Mouse (Mus musculus) bone marrow macrophage, adult 2 months (primary cell): Measurements from ENCODE around the gene Guf1. TPM values are rescaled to one million over a fixed set of nuclear protein-coding genes. Genes with fewer than 3 reads are reported as not detected.

ENCODE experiments used
- H3K27ac ChIP-seq: 2 replicates; pipeline ENCODE4 v1.5.1; 2012; ENCODE audit warnings: low read depth, low read length; ENCODE audit not compliant: insufficient read depth
- H3K4me1 ChIP-seq: 2 replicates; pipeline ENCODE4 v1.6.1; 2012; ENCODE audit warnings: low read length; ENCODE audit not compliant: control insufficient read depth, insufficient read depth
- H3K4me3 ChIP-seq: 2 replicates; pipeline ENCODE4 v1.5.1; 2012; ENCODE audit warnings: mild to moderate bottlenecking, low read length, moderate library complexity; ENCODE audit not compliant: insufficient read depth
- CTCF ChIP-seq: IDR thresholded peaks from 2 replicates; pipeline ENCODE4 v1.5.1; 2012; ENCODE audit warnings: low read depth, mild to moderate bottlenecking, low read length, moderate library complexity
- POLR2A ChIP-seq: IDR thresholded peaks from 2 replicates; pipeline ENCODE4 v1.6.1; 2012; ENCODE audit warnings: mild to moderate bottlenecking, low read depth, low read length, borderline replicate concordance
- polyA plus RNA-seq: library from polyadenylated mRNA; stranded (reverse); fragments of >200 nt; gene quantifications from 2 replicates; pipeline ENCODE4 v1.2.4, GENCODE M21; 2012; ENCODE audit not compliant: missing spikeins, insufficient read depth, insufficient read length

Guf1 gene
- polyA plus RNA-seq, 1 experiment: 16.4 TPM

- Histone ChIP-seq H3K27ac (no peak within 1 kb of the TSS), H3K4me3 (peak within 1 kb of the TSS; percentile 86), H3K4me1 (peaks cover 2% of the 10 kb centered on the region)
- no peak for TF ChIP-seq CTCF
- no peak for TF ChIP-seq POLR2A
These were observed 35.1 kb downstream of the Guf1 start, which contains the start of gene Gnpda2 for GRCm38 (mm10) chr5:69591640-69592461. Gnpda2 (minus strand) TSS chr5:69592340.

DNA sequence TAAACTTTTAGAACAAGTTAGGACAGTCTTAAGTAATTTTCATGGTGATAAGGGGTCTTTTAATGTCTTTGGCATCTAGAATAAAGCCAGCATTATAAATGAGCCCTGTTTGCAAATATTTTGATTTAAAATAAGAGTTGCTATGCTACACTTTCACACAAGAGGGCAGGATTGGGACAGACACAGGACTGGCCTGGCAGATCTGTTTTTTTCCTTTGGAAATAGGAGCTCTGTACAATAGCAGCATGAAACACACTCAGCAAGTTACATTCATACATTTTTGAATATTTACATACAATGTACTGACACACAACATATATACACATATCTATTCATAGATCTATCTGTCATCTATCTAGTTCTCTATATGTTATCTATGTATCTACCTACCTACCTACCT lies 44.3 kb downstream of the Guf1 start:
- TF ChIP-seq POLR2A (no peak), CTCF (no peak)
- H3K27ac ChIP-seq: no peak overlapping the region
- H3K4me3 ChIP-seq: no peak overlapping the region
- H3K4me1 ChIP-seq: no peaks in the 10 kb centered on the region

DNA sequence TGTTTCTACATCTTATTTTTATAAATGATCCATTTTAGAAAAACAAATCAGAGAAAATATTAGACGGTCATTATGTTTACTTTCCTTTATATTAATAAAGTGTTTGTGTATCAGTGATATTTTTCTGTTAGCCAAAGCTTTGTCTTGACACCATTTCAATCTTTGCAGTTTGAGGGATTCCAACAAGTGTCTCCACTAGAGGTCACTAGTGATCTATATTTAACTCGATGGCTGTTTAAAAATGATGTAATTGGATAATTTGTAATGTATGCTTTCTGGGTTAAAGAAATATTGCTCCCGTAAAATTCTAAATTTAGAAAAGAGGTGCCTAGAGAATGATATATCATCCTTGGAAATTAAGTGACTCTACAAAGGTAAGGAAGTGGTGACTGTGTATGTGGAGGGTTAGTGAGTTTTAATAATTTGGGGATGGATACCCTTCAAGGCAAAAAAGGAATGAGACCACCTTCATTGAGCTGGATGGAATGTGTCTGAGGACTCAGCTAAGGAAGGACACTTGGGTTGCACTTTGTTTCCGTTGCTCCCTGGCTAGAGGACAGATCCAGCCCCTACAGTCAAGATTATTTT lies 56.6 kb downstream of the Guf1 start:
- H3K4me1 ChIP-seq: no peaks in the 10 kb centered on the region
- TF ChIP-seq POLR2A (no peak), CTCF (no peak)
- no peak overlapping the region for H3K27ac ChIP-seq

GRCm38 (mm10) chr5:69620899-69621298 lies 64.2 kb downstream of the Guf1 start:
- Histone ChIP-seq H3K27ac (no peak overlapping the region), H3K4me3 (no peak overlapping the region), H3K4me1 (no peaks in the 10 kb centered on the region)
- TF ChIP-seq CTCF (no peak), POLR2A (no peak)

More for the DNA sequence above, 56.6 kb downstream of the Guf1 start:
- H3K4me3 ChIP-seq: no peak overlapping the region

Other genes starting within 250 kb of the Guf1 start
- not detected in 2 replicates for gene Kctd8, start 215.2 kb upstream of the Guf1 start, polyA plus RNA-seq
- not detected in 2 replicates for gene Yipf7, start 14.3 kb upstream of the Guf1 start, polyA plus RNA-seq
- gene Gnpda2, start 35.4 kb downstream of the Guf1 start, polyA plus RNA-seq: 23.1 and 26.6 TPM in 2 replicates